Mouse (Mus musculus) olfactory bulb, adult 2 months (tissue): ENCODE measurements around the gene Myo1h. TPM values are rescaled to one million over a fixed set of nuclear protein-coding genes. Genes with fewer than 3 reads are reported as not detected.
A peak's percentile ranks its signal among the peaks of the same experiment; 100 is the strongest.

Experiments
- H3K27ac ChIP-seq: fragments of 200-500 bp; 2 replicates; pipeline ENCODE4 v1.5.1; 2012; ENCODE audit warnings: low read depth, low read length; ENCODE audit not compliant: insufficient read depth
- H3K4me1 ChIP-seq: fragments of 200-500 bp; 2 replicates; pipeline ENCODE4 v1.6.1; 2012; ENCODE audit warnings: low read length; ENCODE audit not compliant: control insufficient read depth, insufficient read depth
- H3K4me3 ChIP-seq: fragments of 200-500 bp; 2 replicates; pipeline ENCODE4 v1.5.1; 2012; ENCODE audit warnings: mild to moderate bottlenecking, low read depth, low read length, moderate library complexity; ENCODE audit not compliant: insufficient read depth
- CTCF ChIP-seq: fragments of 200-500 bp; IDR thresholded peaks from 2 replicates; pipeline ENCODE4 v1.5.1; 2012; ENCODE audit warnings: low read depth, mild to moderate bottlenecking, low read length, moderate library complexity; ENCODE audit not compliant: insufficient read depth
- POLR2A ChIP-seq: fragments of 200-500 bp; IDR thresholded peaks from 2 replicates; pipeline ENCODE4 v1.6.1; 2012; ENCODE audit warnings: mild to moderate bottlenecking, low read depth, low read length, moderate library complexity; ENCODE audit not compliant: insufficient read depth
- WGBS: fragments of 180-500 bp; shearing (Covaris S2); methylation state at CpG from one replicate; pipeline ENCODE4 v1.1.7; 2018; 5-methylcytosine and 5-hydroxymethylcytosine counted together
- polyA plus RNA-seq: library from polyadenylated mRNA; stranded (reverse); fragments of >200 nt; gene quantifications from 2 replicates; pipeline ENCODE4 v1.2.4, GENCODE M21; 2012; ENCODE audit warnings: low replicate concordance; ENCODE audit not compliant: missing spikeins, insufficient read depth, insufficient read length

The Myo1h gene
- polyA plus RNA-seq, 1 experiment: not detected

GRCm38 (mm10) chr5:114351490-114351889 is 62.5 kb downstream of the Myo1h start:
- H3K4me1 ChIP-seq: peaks cover 5% of the 10 kb centered on the region; the same call in 1 of the 2 replicates
- TF ChIP-seq CTCF (no peak), POLR2A (no peak)
- 69% methylated on average over 10 of the region's 10 CpGs for WGBS
- no peak overlapping the region for H3K4me3 ChIP-seq
- H3K27ac ChIP-seq: no peak overlapping the region

GRCm38 (mm10) chr5:114356250-114356935 is 67.4 kb downstream of the Myo1h start:
- H3K4me1 ChIP-seq: peaks cover 8% of the 10 kb centered on the region
- H3K4me3 ChIP-seq: no peak overlapping the region
- no peak overlapping the region for H3K27ac ChIP-seq
- WGBS: 5% methylated on average over 7 of the region's 7 CpGs
- TF ChIP-seq CTCF: peak; percentile 35; the same call in 1 of the 2 replicates
- no peak for TF ChIP-seq POLR2A

GRCm38 (mm10) chr5:114356936-114357751 is 68.2 kb downstream of the Myo1h start:
- H3K27ac ChIP-seq: no peak overlapping the region
- H3K4me3 ChIP-seq: no peak overlapping the region
- peaks cover 8% of the 10 kb centered on the region for H3K4me1 ChIP-seq
- TF ChIP-seq POLR2A: no peak
- TF ChIP-seq CTCF: no peak
- 56% methylated on average over 23 of the region's 23 CpGs for WGBS

GRCm38 (mm10) chr5:114358833-114359232 is 69.9 kb downstream of the Myo1h start:
- no peak overlapping the region for H3K4me3 ChIP-seq
- WGBS: 42% methylated on average over 10 of the region's 10 CpGs
- TF ChIP-seq POLR2A (no peak), CTCF (no peak)
- no peak overlapping the region for H3K27ac ChIP-seq
- peaks cover 8% of the 10 kb centered on the region for H3K4me1 ChIP-seq

- WGBS: 88% methylated on average over 8 of the region's 8 CpGs
These were observed 70.6 kb downstream of the Myo1h start for GRCm38 (mm10) chr5:114359586-114359985.

GRCm38 (mm10) chr5:114360968-114361367 is 72.0 kb downstream of the Myo1h start:
- TF ChIP-seq POLR2A: no peak
- no peak for TF ChIP-seq CTCF
- 85% methylated on average over 15 of the region's 15 CpGs for WGBS
- Histone ChIP-seq H3K4me1 (peaks cover 8% of the 10 kb centered on the region), H3K27ac (no peak overlapping the region), H3K4me3 (no peak overlapping the region)

More at GRCm38 (mm10) chr5:114359586-114359985, 70.6 kb downstream of the Myo1h start:
- H3K27ac ChIP-seq: no peak overlapping the region
- H3K4me3 ChIP-seq: no peak overlapping the region
- peaks cover 8% of the 10 kb centered on the region for H3K4me1 ChIP-seq
- TF ChIP-seq POLR2A: no peak
- no peak for TF ChIP-seq CTCF

- TF ChIP-seq CTCF (no peak), POLR2A (no peak)
- H3K27ac ChIP-seq: no peak overlapping the region
- WGBS: 81% methylated on average over 23 of the region's 23 CpGs
- peaks cover 8% of the 10 kb centered on the region; the same call in 1 of the 2 replicates for H3K4me1 ChIP-seq
- H3K4me3 ChIP-seq: no peak overlapping the region
These were observed 76.2 kb downstream of the Myo1h start for GRCm38 (mm10) chr5:114365043-114365752.

- TF ChIP-seq CTCF: no peak
- no peak for TF ChIP-seq POLR2A
- no peak overlapping the region for H3K27ac ChIP-seq
These were observed 79.2 kb downstream of the Myo1h start for GRCm38 (mm10) chr5:114368121-114368520.

More at GRCm38 (mm10) chr5:114368121-114368520, 79.2 kb downstream of the Myo1h start:
- no peak overlapping the region for H3K4me3 ChIP-seq
- peaks cover 21% of the 10 kb centered on the region for H3K4me1 ChIP-seq
- WGBS: 90% methylated on average over 14 of the region's 14 CpGs
